Mouse (Mus musculus) 416B (cell line): ENCODE data around the gene Fam186a.
"Not testable (repeated sequence)": the region's sequence is repeated elsewhere in the genome, so short reads cannot be mapped to it uniquely, and the experiment has no call there.

Source experiments
- DNase-seq: peaks from one replicate; pipeline ENCODE4 v3.0.0; 2011; ENCODE audit warnings: low read depth

Gene Fam186a

GRCm38 (mm10) chr15:99934501-99934900 lies 32.4 kb downstream of the Fam186a start:
- peak; percentile 13 for DNase-seq

- no peak for DNase-seq
Measured at GRCm38 (mm10) chr15:99931231-99931630, 35.6 kb downstream of the Fam186a start.

GRCm38 (mm10) chr15:99919601-99920158 lies 47.2 kb downstream of the Fam186a start:
- DNase-seq: no peak

- DNase-seq: no peak
Measured at GRCm38 (mm10) chr15:99917264-99917663, 49.6 kb downstream of the Fam186a start.

- no peak for DNase-seq
Measured at GRCm38 (mm10) chr15:99914613-99915012, 52.2 kb downstream of the Fam186a start.

GRCm38 (mm10) chr15:99911785-99912184 lies 55.1 kb downstream of the Fam186a start:
- DNase-seq: no peak

GRCm38 (mm10) chr15:99909339-99909996 lies 57.4 kb downstream of the Fam186a start:
- DNase-seq: peak; percentile 42

- DNase-seq: peak; percentile 55
Measured at GRCm38 (mm10) chr15:99907514-99907913, 59.3 kb downstream of the Fam186a start.

GRCm38 (mm10) chr15:99907041-99907440 lies 59.8 kb downstream of the Fam186a start:
- DNase-seq: no peak

GRCm38 (mm10) chr15:99904841-99905240 lies 62.0 kb downstream of the Fam186a start:
- no peak for DNase-seq

GRCm38 (mm10) chr15:99904333-99904732 lies 62.5 kb downstream of the Fam186a start:
- DNase-seq: peak; percentile 87

GRCm38 (mm10) chr15:99903227-99903626 lies 63.6 kb downstream of the Fam186a start:
- DNase-seq: no peak

- DNase-seq: no peak
Measured at GRCm38 (mm10) chr15:99902786-99903185, 64.1 kb downstream of the Fam186a start.

GRCm38 (mm10) chr15:99896621-99897020 lies 70.2 kb downstream of the Fam186a start:
- peak; percentile 41 for DNase-seq

GRCm38 (mm10) chr15:99891355-99891754 lies 75.5 kb downstream of the Fam186a start:
- DNase-seq: no peak

GRCm38 (mm10) chr15:99890412-99891236 lies 76.2 kb downstream of the Fam186a start:
- no peak for DNase-seq

GRCm38 (mm10) chr15:99889275-99889874 lies 77.5 kb downstream of the Fam186a start:
- DNase-seq: no peak

GRCm38 (mm10) chr15:99887130-99887529 lies 79.7 kb downstream of the Fam186a start:
- not testable (repeated sequence) for DNase-seq

- no peak for DNase-seq
Measured at GRCm38 (mm10) chr15:99884038-99884437, 82.8 kb downstream of the Fam186a start.

GRCm38 (mm10) chr15:99878541-99878940 lies 88.3 kb downstream of the Fam186a start:
- peak; percentile 19 for DNase-seq

GRCm38 (mm10) chr15:99875334-99875869 lies 91.5 kb downstream of the Fam186a start, which contains the start of gene Lima1:
Lima1 (minus strand) TSS chr15:99875456.
- peak; percentile 81 for DNase-seq
